Comparison of ENCODE assay signal across 13 mouse cellular contexts in genomic region chr16:43172139-43172538, GRCm38 (mm10).
"Had no signal": no experiment of that assay in that cellular context is flagged by ENCODE, and none has a peak within 500 bp of the region (broad histone marks: within the 10 kb centered on the region; RNA-seq: fewer than 3 reads in every experiment).

No protein-coding gene starts in this region.

- H3K4me1 ChIP-seq: kidney, embryonic 15.5 days; limb, embryonic 12.5 days; midbrain, embryonic 12.5 days had no signal

- DNase-seq: kidney, adult 2 months; kidney, postnatal 14 days; layer of hippocampus, postnatal 36 days; lung, adult 18-20 months; lung, postnatal 4 days; thymus, postnatal 4 days had no signal

- ATAC-seq: intestine, embryonic 16.5 days; lung, postnatal 0 days had no signal

- H3K4me2 ChIP-seq: kidney, embryonic 15.5 days; limb, embryonic 12.5 days; midbrain, embryonic 12.5 days had no signal

- H3K27ac ChIP-seq: kidney, embryonic 15.5 days; limb, embryonic 12.5 days; liver, embryonic 14.5 days; midbrain, embryonic 12.5 days; stomach, postnatal 0 days had no signal

- H3K4me3 ChIP-seq: kidney, embryonic 15.5 days; limb, embryonic 12.5 days; midbrain, embryonic 12.5 days had no signal

- H3K9me3 ChIP-seq: kidney, embryonic 15.5 days; limb, embryonic 12.5 days; midbrain, embryonic 12.5 days had no signal

- H3K27me3 ChIP-seq: kidney, embryonic 15.5 days; limb, embryonic 12.5 days; midbrain, embryonic 12.5 days had no signal

- H3K9ac ChIP-seq: kidney, embryonic 15.5 days; limb, embryonic 12.5 days; liver, embryonic 14.5 days; midbrain, embryonic 12.5 days had no signal

- H3K36me3 ChIP-seq: kidney, embryonic 15.5 days; limb, embryonic 12.5 days; midbrain, embryonic 12.5 days had no signal
